Mouse (Mus musculus) natural killer cell, adult 2 months (primary cell): ENCODE data around the gene Plce1.
"Not testable (repeated sequence)": the region's sequence is repeated elsewhere in the genome, so short reads cannot be mapped to it uniquely, and the experiment has no call there.

Experiments
- DNase-seq, 2 experiments: peaks; one replicate each; pipeline ENCODE4 v3.0.0; 2022; ENCODE audit warnings: low spot score in 2 of 2

The Plce1 gene

GRCm38 (mm10) chr19:38639050-38639449 is 158.1 kb downstream of the Plce1 start:
- DNase-seq: no peak

GRCm38 (mm10) chr19:38639805-38640204 is 158.9 kb downstream of the Plce1 start:
- DNase-seq: no peak

GRCm38 (mm10) chr19:38642515-38642914 is 161.6 kb downstream of the Plce1 start:
- DNase-seq: not testable (repeated sequence)

GRCm38 (mm10) chr19:38644871-38645595 is 164.1 kb downstream of the Plce1 start:
- DNase-seq: no peak

- no peak for DNase-seq
Measured at GRCm38 (mm10) chr19:38657980-38658379, 177.1 kb downstream of the Plce1 start.

GRCm38 (mm10) chr19:38665398-38665797 is 184.5 kb downstream of the Plce1 start:
- no peak for DNase-seq

GRCm38 (mm10) chr19:38672015-38672600 is 191.2 kb downstream of the Plce1 start:
- DNase-seq: no peak

- no peak for DNase-seq
Measured at GRCm38 (mm10) chr19:38673936-38674335, 193.0 kb downstream of the Plce1 start.

- DNase-seq: no peak
Measured at GRCm38 (mm10) chr19:38678655-38679054, 197.7 kb downstream of the Plce1 start.

GRCm38 (mm10) chr19:38679520-38679919 is 198.6 kb downstream of the Plce1 start:
- no peak for DNase-seq

GRCm38 (mm10) chr19:38687326-38687725 is 206.4 kb downstream of the Plce1 start:
- DNase-seq: no peak

GRCm38 (mm10) chr19:38688741-38689507 is 208.0 kb downstream of the Plce1 start:
- no peak for DNase-seq

GRCm38 (mm10) chr19:38690276-38690675 is 209.4 kb downstream of the Plce1 start:
- no peak for DNase-seq

- no peak for DNase-seq
Measured at GRCm38 (mm10) chr19:38691533-38691932, 210.6 kb downstream of the Plce1 start.

GRCm38 (mm10) chr19:38693331-38693730 is 212.4 kb downstream of the Plce1 start:
- DNase-seq: no peak

GRCm38 (mm10) chr19:38693769-38694168 is 212.9 kb downstream of the Plce1 start:
- DNase-seq: no peak

- DNase-seq: no peak
Measured at GRCm38 (mm10) chr19:38701776-38702175, 220.9 kb downstream of the Plce1 start.

- DNase-seq: no peak
Measured at GRCm38 (mm10) chr19:38704742-38705141, 223.8 kb downstream of the Plce1 start.

- no peak for DNase-seq
Measured at GRCm38 (mm10) chr19:38705244-38705643, 224.3 kb downstream of the Plce1 start.

- DNase-seq: no peak
Measured at GRCm38 (mm10) chr19:38706449-38706848, 225.5 kb downstream of the Plce1 start.

- DNase-seq: no peak
Measured at GRCm38 (mm10) chr19:38709376-38709775, 228.5 kb downstream of the Plce1 start.

- no peak for DNase-seq
Measured at GRCm38 (mm10) chr19:38721808-38722207, 240.9 kb downstream of the Plce1 start.

- no peak for DNase-seq
Measured at GRCm38 (mm10) chr19:38722982-38723381, 242.1 kb downstream of the Plce1 start.
